Mouse (Mus musculus) hindbrain, embryonic 16.5 days (tissue): Measurements from ENCODE around the gene Pth2. TPM values are rescaled to one million over a fixed set of nuclear protein-coding genes. Genes with fewer than 3 reads are reported as not detected.
"Not testable (repeated sequence)": the region's sequence is repeated elsewhere in the genome, so short reads cannot be mapped to it uniquely, and the experiment has no call there.

Source experiments
- ATAC-seq: fragments of 200-750 bp; cut with Nextera tagmentation; 2 replicates; pipeline ENCODE4 v1.8.0; 2017; ENCODE audit warnings: moderate TSS enrichment, moderate library complexity
- H3K27ac ChIP-seq: fragments of 300-500 bp; sonication (generic); 2 replicates; pipeline ENCODE4 v1.5.1; 2014; ENCODE audit warnings: low read depth, mild to moderate bottlenecking, control low read depth, low read length, moderate library complexity
- H3K27me3 ChIP-seq: fragments of 300-500 bp; sonication (generic); replicated peaks from 2 replicates; pipeline ENCODE4 v1.6.1; 2014; ENCODE audit warnings: low read length; ENCODE audit not compliant: control insufficient read depth, insufficient read depth
- H3K36me3 ChIP-seq: fragments of 300-500 bp; sonication (generic); 2 replicates; pipeline ENCODE4 v1.6.1; 2014; ENCODE audit warnings: mild to moderate bottlenecking, low read length, moderate library complexity, mixed read lengths; ENCODE audit not compliant: control insufficient read depth, insufficient read depth
- H3K4me1 ChIP-seq: fragments of 300-500 bp; sonication (generic); 2 replicates; pipeline ENCODE4 v1.6.1; 2014; ENCODE audit warnings: low read depth, low read length; ENCODE audit not compliant: control insufficient read depth, insufficient read depth
- H3K4me2 ChIP-seq: fragments of 300-500 bp; sonication (generic); 2 replicates; pipeline ENCODE4 v1.6.1; 2014; ENCODE audit warnings: mild to moderate bottlenecking, low read length, control low read depth, moderate library complexity
- H3K4me3 ChIP-seq: fragments of 300-500 bp; sonication (generic); 2 replicates; pipeline ENCODE4 v1.5.1; 2014; ENCODE audit warnings: mild to moderate bottlenecking, low read length, control low read depth, moderate library complexity
- H3K9ac ChIP-seq: fragments of 300-500 bp; sonication (generic); 2 replicates; pipeline ENCODE4 v1.6.1; 2014; ENCODE audit warnings: low read depth, mild to moderate bottlenecking, control low read depth, low read length, moderate library complexity
- H3K9me3 ChIP-seq: fragments of 300-500 bp; sonication (generic); 2 replicates; pipeline ENCODE4 v1.6.1; 2014; ENCODE audit warnings: mild to moderate bottlenecking, low read length, moderate library complexity; ENCODE audit not compliant: control insufficient read depth
- WGBS: fragments of 180-500 bp; shearing (Covaris S2); extraction: QIAGEN DNeasy Blood & Tissue Kit; methylation state at CpG from one replicate; pipeline ENCODE4 v1.1.7; 2014; 5-methylcytosine and 5-hydroxymethylcytosine counted together
- polyA plus RNA-seq: library from polyadenylated mRNA; unstranded; fragments of >200 nt; fragmentation: Nextera tagmentation; extraction: Ambion mirVana; gene quantifications from 2 replicates; pipeline ENCODE4 v1.2.1, GENCODE M21; 2015

The Pth2 gene
- polyA plus RNA-seq, 1 experiment from 2014 or later, result 1.4 TPM

- Histone ChIP-seq H3K36me3 (no peaks in the 10 kb centered on the region), H3K27ac (no peak overlapping the region), H3K9me3 (no peaks in the 10 kb centered on the region), H3K9ac (no peak overlapping the region), H3K27me3 (peaks cover 71% of the 10 kb centered on the region), H3K4me2 (no peak overlapping the region), H3K4me3 (no peak overlapping the region), H3K4me1 (peaks cover 24% of the 10 kb centered on the region)
- 38% methylated on average over 11 of the region's 11 CpGs for WGBS
- ATAC-seq, result no peak
These were observed 15.1 kb upstream of the Pth2 start for GRCm38 (mm10) chr7:45165701-45166100.

GRCm38 (mm10) chr7:45166950-45167401, 13.8 kb upstream of the Pth2 start:
- Histone ChIP-seq H3K4me2 (no peak overlapping the region), H3K9me3 (no peaks in the 10 kb centered on the region), H3K9ac (no peak overlapping the region), H3K4me3 (no peak overlapping the region), H3K27ac (no peak overlapping the region), H3K27me3 (peaks cover 75% of the 10 kb centered on the region), H3K4me1 (peaks cover 23% of the 10 kb centered on the region), H3K36me3 (no peaks in the 10 kb centered on the region)
- no peak for ATAC-seq
- WGBS, result 20% methylated on average over 10 of the region's 10 CpGs

GRCm38 (mm10) chr7:45167761-45168445, 12.9 kb upstream of the Pth2 start:
- Histone ChIP-seq H3K4me2 (peak overlapping the region; percentile 12; the same call in 1 of the 2 replicates), H3K9me3 (no peaks in the 10 kb centered on the region), H3K27me3 (peaks cover 71% of the 10 kb centered on the region), H3K36me3 (no peaks in the 10 kb centered on the region), H3K9ac (peak overlapping the region; percentile 1), H3K27ac (no peak overlapping the region), H3K4me1 (peaks cover 17% of the 10 kb centered on the region), H3K4me3 (no peak overlapping the region)
- ATAC-seq, result 0 out of 2 replicates have a peak, but pooled peaks have one; percentile 5
- WGBS, result 2% methylated on average over 19 of the region's 19 CpGs

GRCm38 (mm10) chr7:45168656-45169055, 12.1 kb upstream of the Pth2 start:
- Histone ChIP-seq H3K36me3 (no peaks in the 10 kb centered on the region), H3K9me3 (no peaks in the 10 kb centered on the region), H3K27ac (no peak overlapping the region), H3K4me1 (peaks cover 15% of the 10 kb centered on the region), H3K4me3 (peak overlapping the region; percentile 24), H3K27me3 (peaks cover 67% of the 10 kb centered on the region), H3K4me2 (peak overlapping the region; percentile 46), H3K9ac (no peak overlapping the region; the same call in 1 of the 2 replicates)
- ATAC-seq, result no peak
- 5% methylated on average over 24 of the region's 24 CpGs for WGBS

GRCm38 (mm10) chr7:45169495-45169894, 11.3 kb upstream of the Pth2 start:
- Histone ChIP-seq H3K9ac (no peak overlapping the region), H3K4me3 (no peak overlapping the region), H3K9me3 (no peaks in the 10 kb centered on the region), H3K4me1 (peaks cover 11% of the 10 kb centered on the region; the same call in 1 of the 2 replicates), H3K36me3 (no peaks in the 10 kb centered on the region), H3K27ac (no peak overlapping the region), H3K27me3 (peaks cover 66% of the 10 kb centered on the region), H3K4me2 (no peak overlapping the region)
- WGBS, result 91% methylated on average over 3 of the region's 3 CpGs
- no peak for ATAC-seq

- H3K9ac ChIP-seq, result no peak overlapping the region
- peaks cover 69% of the 10 kb centered on the region for H3K27me3 ChIP-seq
- no peak overlapping the region for H3K4me2 ChIP-seq
- H3K4me1 ChIP-seq, result peaks cover 13% of the 10 kb centered on the region; the same call in 1 of the 2 replicates
- ATAC-seq, result no peak
- 59% methylated on average over 7 of the region's 7 CpGs for WGBS
- H3K4me3 ChIP-seq, result no peak overlapping the region
- H3K27ac ChIP-seq, result no peak overlapping the region
- no peaks in the 10 kb centered on the region for H3K9me3 ChIP-seq
- no peaks in the 10 kb centered on the region for H3K36me3 ChIP-seq
These were observed 7.8 kb upstream of the Pth2 start for GRCm38 (mm10) chr7:45172974-45173373.

- H3K27me3 ChIP-seq, result peaks cover 69% of the 10 kb centered on the region
- not testable (repeated sequence) for ATAC-seq, H3K9me3 ChIP-seq, H3K4me3 ChIP-seq, H3K4me1 ChIP-seq, H3K36me3 ChIP-seq, H3K9ac ChIP-seq, H3K27ac ChIP-seq, H3K4me2 ChIP-seq
- WGBS, result 56% methylated on average over 1 of the region's 1 CpGs
These were observed 7.0 kb upstream of the Pth2 start for GRCm38 (mm10) chr7:45173772-45174171.

GRCm38 (mm10) chr7:45174567-45175280, 6.1 kb upstream of the Pth2 start:
- WGBS, result 3% methylated on average over 23 of the region's 29 CpGs
- no peaks in the 10 kb centered on the region for H3K36me3 ChIP-seq
- H3K27me3 ChIP-seq, result peaks cover 70% of the 10 kb centered on the region
- H3K9me3 ChIP-seq, result no peaks in the 10 kb centered on the region
- H3K9ac ChIP-seq, result peak overlapping the region; percentile 38
- H3K4me3 ChIP-seq, result peak overlapping the region; percentile 12; the same call in 1 of the 2 replicates
- ATAC-seq, result no peak
- no peak overlapping the region for H3K27ac ChIP-seq
- H3K4me1 ChIP-seq, result peaks cover 7% of the 10 kb centered on the region; the same call in 1 of the 2 replicates
- H3K4me2 ChIP-seq, result peak overlapping the region; percentile 34

GRCm38 (mm10) chr7:45175398-45175797, 5.4 kb upstream of the Pth2 start:
- Histone ChIP-seq H3K27ac (no peak overlapping the region), H3K4me1 (peaks cover 7% of the 10 kb centered on the region; the same call in 1 of the 2 replicates), H3K9me3 (no peaks in the 10 kb centered on the region), H3K9ac (no peak overlapping the region), H3K36me3 (no peaks in the 10 kb centered on the region), H3K4me3 (no peak overlapping the region), H3K27me3 (peaks cover 71% of the 10 kb centered on the region), H3K4me2 (no peak overlapping the region)
- 5% methylated on average over 13 of the region's 13 CpGs for WGBS
- no peak for ATAC-seq
